Mouse (Mus musculus): ENCODE measurements at regions not wholly inside any gene's neighbourhood (a gene's known extent, or its start where the extent isn't known, plus 50 kb on each side); places are given as distances from the start of the nearest gene placed in this dataset.

DNA sequence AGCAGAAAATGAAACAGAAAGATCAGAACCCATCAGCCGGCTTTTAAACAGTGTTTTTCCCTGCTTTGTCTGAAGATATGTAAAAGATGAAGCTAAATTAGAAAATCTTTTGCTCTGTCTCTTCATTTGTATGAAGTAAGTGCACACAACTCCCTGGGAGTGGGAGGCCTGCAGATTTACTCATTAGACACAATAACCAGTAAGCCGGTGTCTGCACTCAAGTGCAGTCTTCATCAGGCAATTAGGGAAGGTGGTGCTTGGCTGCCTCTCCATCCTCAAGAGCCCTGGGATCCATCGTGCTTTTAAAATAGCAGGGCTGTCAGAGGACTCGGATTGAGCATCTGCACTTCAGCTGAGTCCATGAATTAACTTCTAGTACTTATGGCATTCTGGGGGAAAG is 945.1 kb downstream of the Slc4a3 start:
- no peak for DNase-seq (ENCODE audit: low spot score in 2 of 2)

DNA sequence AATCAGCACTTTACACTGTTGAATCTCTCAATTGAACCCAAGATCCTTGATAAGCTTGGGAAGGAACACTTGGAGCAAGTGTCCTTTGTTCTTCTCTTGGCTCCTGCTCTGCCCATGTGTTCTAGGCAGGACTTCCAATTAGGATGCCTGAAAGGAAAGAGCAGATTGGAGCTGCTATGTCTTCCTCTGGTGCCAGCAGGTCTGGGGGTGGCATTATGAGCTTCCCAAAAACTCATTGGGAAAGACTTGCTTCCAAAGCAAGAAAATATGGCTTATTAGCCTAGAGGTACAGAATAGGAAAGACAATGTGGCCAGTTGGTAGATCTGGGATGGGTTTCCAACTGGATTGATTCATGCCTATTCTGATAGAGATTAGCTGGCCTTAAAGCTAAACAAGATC is 959.1 kb downstream of the Slc4a3 start:
- DNase-seq (ENCODE audit: low spot score in 2 of 2), result no peak

DNA sequence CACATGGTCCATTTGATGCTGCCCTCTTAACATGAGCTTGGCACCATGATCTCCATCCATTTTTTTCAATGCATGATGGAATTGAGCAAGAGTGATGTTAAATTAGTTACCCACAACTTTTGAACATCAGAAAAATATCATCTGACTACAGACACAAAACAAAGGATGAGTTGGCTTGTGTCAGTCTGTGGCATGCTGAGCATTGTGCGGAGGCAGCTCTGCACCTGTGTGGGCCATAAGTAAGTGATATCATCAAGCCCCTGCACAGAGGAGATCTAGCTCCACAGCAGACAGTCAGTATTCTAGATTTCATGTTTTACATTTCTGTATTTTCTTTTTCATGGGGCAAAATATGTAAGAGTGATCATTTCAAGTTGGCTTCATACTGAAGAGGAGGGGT is 962.8 kb downstream of the Slc4a3 start:
- DNase-seq (ENCODE audit: low spot score in 2 of 2), result no peak

DNA sequence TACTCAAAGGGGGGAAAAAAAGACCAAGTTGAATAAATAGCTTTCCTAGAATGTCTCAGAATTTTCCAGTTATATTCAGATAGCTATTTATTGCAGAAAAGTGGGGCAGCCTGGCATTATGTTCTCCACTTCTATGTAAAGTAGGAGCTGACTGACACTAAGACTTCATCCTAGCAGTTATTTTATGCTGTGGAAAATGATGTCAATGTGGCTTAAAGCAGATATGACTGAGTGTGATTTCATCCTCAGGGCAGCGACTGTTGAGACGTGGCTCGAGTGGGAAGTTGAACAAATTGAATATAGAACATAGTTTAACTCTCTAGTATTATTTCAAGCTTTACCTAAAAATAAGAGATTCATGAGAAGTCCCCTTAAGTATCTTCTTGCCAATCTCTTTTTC is 963.4 kb downstream of the Slc4a3 start:
- DNase-seq (ENCODE audit: low spot score in 2 of 2), result no peak

DNA sequence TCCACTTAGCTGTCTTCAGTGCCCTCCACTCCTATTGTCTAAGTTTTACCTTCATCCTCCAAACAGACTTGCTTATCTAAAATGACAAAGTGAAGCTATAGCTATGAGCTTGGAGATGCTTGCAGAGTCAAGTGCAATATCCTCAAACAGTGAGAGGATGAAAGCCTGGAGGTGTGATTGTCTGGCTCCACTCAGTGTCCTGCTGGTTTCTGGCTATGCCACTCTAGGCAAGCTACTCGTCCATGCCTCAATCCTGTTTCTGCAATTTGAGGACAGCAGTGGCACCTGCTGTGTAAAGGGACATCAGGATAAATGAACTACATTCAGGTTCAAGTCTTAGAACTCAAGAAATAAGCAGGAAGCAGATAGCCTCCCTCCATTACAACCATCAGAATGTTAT is 966.1 kb downstream of the Slc4a3 start:
- DNase-seq (ENCODE audit: low spot score in 2 of 2), result no peak

DNA sequence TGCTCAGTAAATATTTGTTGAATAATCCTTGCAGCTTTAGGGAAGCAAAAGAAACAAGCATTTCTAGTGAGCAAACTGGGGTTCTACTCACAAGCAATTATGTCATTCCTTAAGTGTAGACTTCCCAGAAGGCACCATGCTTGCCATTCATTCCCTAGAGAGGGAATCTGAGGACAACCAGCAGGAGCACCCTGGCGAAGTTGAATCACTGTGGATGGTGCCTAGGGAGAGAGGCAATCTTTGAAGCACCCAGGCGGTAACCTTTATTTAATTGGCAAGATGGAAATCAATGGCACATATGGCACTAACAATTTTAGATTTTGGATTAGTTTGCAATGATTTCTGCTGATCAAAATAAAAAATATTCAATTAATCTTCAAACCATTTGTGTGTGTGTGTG is 967.4 kb downstream of the Slc4a3 start:
- DNase-seq (ENCODE audit: low spot score in 2 of 2), result no peak

DNA sequence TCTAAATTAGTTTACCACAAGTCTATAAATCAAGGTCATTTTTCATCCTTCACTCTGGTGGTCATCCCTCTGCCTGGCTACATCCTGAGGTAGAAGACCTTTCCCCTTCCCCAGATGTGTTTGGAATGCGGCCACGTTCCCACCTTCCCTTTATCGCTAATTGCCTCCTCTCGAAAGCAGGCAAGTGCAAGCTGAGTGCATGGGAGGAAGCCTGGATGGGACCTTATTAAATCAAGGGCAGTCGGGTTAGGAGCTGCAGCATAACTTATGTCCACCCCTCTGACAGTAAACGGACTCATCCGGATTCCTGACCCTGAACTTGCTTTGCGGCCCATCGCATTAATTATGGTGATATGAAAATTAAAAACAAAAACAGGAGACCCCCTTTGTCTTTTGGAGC is 983.5 kb downstream of the Slc4a3 start:
- no peak for DNase-seq (ENCODE audit: low spot score in 2 of 2)

DNA sequence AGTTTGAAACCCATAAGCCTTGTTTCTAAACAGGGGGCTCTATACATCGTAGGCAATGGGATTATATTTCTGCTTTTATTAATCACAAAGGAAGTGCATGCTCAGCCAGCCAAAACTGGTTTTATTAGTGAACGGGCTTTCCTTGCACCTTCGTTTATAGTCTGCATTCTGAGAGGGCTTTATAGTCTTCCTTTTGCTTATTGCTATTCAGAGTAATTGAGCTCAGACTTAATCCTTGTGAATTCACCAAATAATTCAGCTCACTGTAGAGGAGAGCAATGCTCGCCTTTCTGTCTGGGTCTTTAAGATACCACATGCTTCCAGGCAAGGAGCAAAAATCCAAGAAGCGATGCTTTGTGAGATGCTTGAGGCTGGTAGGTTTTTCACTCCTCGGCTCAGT is 984.3 kb downstream of the Slc4a3 start:
- DNase-seq (ENCODE audit: low spot score in 2 of 2), result no peak

DNA sequence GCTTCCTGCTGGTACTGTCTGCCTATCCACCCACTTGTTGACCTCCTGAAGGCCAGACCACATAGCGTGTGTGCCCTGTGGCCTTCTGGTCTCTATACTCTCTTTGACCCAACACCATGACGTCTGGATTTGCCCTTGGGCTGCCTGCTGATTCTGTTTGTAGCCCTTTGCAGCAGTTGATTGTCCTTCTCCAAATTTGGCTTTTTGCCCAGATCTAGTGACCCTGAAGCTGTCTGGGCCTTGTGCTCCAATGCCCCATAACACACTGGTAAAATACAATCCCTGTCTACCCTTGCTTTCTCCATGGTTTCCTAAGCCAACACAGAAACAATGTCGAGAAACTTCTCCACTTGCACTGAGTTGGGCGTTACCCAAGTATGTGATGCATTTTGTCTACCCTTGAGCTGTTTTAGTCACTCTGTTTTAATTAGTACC is 979.3 kb downstream of the Epha4 start:
- no peak for DNase-seq (ENCODE audit: low spot score in 2 of 2)

DNA sequence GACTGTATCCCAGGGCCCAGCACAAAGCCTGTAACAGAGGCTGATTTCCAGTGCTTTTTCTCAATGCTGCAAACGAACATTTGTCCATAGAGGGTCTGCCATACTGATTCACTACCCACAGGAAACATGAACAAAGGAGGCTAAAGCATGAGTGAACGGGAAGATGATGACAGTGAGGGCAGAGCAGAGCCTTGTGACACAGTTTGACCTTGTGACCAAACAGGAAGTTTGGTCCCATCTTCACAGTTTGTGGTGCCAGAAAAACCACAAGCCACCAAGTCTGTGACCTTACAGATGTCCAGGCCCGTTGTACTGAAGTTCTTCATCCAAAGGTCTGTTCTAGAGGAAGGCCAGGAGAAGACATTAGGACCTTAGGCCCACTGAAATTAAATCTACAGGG is 974.4 kb downstream of the Epha4 start:
- DNase-seq (ENCODE audit: low spot score in 2 of 2), result no peak

DNA sequence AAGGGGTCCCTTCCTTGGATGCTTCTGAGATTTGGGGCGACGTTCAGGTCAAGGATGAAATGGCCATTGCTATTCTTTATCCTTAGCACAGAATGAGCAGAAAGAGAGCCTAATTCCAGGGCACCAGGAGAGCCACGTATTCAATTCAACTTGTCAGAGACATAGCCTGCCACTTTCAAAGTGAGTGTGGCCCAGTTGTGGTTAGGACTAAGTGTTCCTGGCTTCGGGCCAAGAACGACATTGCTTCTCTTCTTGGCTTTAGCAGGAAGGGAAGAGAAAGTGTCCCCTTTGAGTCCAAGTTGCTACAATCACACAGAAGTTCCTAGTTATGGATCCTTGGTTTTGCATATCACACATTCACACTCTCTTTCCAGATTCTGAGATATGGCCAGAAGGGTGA is 964.0 kb downstream of the Epha4 start:
- no peak for DNase-seq (ENCODE audit: low spot score in 2 of 2)

DNA sequence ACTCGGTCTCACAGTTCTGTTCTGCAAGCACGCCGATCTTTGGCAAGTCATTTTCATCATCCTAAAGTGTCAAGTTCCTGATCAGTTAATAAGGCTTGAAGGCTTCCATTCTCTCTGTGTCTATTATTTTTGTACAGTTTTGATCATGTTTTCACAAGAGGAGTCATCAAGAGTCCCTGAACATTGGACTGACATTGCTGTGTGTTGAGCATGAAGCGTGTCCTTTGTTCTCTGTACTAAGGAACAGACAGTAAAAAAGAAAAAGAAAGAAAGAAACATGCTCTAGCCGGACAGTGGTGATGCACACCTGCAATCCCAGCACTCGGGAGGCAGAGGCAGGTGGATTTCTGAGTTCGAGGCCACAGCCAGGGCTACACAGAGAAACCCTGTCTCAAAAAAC is 955.4 kb downstream of the Epha4 start:
- DNase-seq (ENCODE audit: low spot score in 2 of 2), result no peak

DNA sequence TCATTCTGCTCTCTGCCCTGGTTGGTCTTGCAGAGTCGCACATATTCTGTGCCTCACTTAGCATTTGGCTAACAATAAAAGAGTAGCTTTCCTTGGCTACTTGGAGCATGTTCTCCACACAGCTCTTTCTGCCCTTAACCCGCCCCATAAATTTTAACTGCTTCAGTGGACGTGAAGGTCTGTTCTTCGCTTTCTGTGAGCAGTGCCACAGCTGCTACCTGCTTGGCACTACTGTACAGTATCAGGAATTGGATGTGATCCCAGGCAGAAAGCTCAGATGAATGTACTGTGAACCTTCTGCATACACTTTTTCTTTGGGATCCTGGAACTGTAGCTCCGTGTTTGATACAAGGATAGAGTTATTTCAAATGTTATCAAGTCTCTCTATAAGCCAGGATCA is 939.4 kb downstream of the Epha4 start:
- peak in 1 of 2 experiments; percentile 33 for DNase-seq (ENCODE audit: low spot score in 2 of 2)

DNA sequence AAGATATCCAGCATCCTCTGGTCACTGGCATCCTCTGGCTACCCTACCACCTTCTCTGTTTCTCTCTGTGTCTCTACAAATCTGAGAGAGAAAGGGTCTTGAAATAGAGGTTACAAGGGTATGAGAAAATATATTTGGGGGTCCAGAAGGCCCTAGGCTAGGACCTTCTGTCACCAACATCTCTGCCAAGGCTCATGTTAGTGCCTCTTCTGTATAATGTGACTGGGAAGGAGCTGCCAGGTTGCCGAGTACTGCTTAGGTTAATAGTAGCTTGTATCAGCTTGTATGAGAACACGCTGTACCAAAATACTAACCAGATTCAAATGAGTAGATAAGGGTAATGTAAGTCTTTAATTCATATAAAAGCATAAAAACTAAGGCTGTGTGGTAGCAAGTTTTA is 929.0 kb downstream of the Epha4 start:
- DNase-seq (ENCODE audit: low spot score in 2 of 2), result no peak

DNA sequence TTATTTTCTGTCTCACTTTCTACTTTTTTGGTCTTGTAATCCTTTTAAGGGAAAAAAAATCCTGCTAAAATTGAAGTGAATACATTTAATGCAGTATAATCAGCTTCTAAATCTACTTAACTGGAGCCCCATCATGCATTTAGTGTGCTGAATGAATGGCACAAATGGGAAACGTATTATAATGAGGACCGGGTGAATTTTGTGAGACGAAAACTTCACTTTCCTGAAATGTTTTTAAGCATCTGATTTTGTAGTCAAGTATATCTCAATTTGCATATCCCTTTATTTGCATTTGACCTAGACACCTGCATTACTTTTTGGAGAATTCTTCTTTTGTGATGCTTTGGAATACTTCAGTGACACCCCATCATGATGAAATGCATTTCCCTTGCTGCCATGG is 889.1 kb downstream of the Epha4 start:
- DNase-seq (ENCODE audit: low spot score in 2 of 2), result no peak

DNA sequence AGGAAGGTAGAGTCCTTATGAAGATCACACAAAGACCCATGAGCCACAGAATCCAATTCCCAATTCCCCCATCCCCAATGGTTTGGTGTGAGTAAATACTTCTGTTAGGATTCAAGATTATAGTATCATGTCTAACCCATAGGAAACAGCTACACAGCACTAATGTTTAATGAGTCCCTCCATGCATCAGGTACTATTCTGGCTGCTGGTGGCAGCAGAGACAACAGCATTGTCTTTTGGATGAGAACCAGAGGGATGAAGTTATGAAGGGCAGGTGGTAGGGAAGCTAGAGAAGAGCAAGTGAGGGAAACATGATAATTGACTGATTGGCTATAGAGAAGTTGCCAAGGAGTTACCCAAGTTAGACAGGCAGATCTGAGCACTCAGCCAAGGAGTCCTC is 885.0 kb downstream of the Epha4 start:
- no peak for DNase-seq (ENCODE audit: low spot score in 2 of 2)

DNA sequence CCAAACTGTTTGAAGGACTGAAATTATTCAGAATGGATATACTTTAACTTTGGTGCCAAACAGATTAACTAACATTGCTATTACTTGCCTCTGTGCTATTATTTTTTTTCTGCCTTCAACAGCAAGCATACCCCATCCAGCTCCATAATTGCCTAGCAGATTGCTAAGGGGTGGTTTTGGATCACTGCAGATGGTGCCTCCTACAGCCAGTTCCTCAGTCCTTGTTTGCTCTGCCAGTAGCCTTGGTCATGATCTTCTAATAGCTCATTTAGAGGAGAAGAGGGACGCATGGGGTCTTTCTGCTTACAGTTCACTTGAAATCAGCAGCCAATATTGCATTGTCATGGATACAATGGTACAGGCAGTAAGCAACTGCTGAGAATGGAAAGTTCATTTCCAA is 880.8 kb downstream of the Epha4 start:
- DNase-seq (ENCODE audit: low spot score in 2 of 2), result no peak

DNA sequence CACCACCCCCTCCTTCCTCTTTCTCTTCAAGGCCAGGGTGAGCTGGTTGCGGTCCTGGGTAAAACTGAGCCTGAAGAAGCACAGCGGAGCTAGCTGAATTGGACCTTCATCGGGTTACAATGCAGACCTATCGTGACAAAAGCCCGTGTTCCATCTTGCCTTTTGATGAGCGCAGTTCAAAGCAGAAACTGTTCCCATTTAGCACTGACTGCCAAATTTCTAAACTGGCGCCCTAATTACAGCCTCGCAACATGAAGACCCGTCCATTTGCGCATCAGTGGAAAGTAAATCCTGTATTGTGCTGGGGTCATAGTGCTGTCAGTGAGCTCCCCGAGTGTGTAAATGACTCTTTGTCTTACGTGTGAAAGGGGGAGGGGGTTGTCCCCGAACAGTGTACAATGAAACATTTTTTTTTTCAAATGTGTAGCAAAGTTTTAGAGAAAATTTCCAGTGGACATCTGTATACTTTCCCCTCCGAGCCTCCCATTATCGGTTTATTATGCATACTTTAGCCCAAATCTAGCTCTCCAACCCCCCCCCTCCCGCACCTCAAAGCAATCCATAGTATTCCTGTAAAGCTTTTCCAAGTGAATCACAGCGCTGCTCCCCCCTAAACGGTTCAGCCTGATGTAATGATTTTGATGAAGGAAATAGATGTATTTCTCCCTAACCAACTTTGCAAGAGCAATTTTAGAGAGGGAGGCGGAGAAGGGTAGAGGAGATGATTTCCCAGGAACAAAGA is 877.4 kb downstream of the Epha4 start:
- no peak for DNase-seq (ENCODE audit: low spot score in 2 of 2)

DNA sequence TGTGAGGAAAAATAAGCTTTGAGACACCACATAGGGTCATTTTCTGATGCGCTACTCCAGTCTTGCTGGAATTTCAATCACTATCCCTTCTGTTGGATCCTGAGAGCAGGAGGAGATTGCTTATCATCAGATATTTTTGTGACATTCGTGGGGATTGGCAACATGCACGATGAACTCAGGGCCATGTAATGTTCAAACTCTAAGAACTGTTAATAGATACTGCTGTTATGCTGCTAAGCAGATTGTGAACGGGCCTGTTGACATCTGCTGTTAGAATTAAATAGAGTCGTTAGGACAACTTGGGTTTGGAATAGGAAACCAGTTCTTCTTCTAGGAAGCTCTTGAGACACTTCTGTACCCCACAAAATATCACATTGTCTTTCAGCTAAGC is 876.9 kb downstream of the Epha4 start:
- no peak for DNase-seq (ENCODE audit: low spot score in 2 of 2)

DNA sequence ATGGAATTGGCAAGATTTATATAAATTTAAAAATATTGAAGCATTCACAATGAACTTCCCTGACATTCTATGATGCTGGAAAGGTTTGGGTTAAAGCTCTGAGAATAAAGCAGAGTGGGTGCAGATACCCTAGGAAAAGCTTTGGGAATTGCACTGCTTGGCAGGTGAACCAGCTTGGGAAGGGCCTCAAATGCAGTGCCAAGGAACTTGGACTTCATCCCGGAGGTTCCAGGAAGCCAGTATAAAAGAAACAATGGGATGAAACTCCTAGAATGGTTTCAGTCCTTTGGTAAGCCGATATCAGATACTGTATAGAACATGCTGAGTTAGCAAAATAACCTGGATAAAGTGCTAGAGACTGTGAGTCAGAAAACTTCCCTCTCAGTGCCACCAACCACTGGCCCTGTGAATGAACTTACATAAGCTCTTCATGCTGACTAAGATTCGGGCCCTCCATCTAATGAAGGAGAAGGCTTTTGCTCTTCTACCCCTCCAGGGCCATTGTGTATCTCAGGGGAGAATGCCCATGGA is 873.6 kb downstream of the Epha4 start:
- DNase-seq (ENCODE audit: low spot score in 2 of 2), result no peak

DNA sequence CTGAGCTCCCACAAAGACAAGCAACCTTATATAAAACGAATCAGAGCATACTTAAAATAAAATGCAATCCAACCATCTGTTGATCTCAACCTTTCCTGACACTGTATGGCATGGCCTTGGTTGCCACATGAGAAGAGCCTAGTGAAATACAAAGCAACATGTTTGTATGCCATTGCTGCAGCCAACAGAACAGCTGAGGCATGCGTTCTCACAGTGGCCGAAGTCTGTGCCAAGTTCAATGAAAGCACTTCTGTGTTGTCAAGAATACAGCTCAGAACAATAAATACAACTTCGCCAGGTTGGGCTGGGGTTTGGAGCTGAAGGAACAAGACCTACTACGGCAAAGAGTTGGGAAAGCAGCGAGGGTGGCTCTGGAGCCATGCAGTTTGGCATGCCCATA is 872.2 kb downstream of the Epha4 start:
- no peak for DNase-seq (ENCODE audit: low spot score in 2 of 2)

DNA sequence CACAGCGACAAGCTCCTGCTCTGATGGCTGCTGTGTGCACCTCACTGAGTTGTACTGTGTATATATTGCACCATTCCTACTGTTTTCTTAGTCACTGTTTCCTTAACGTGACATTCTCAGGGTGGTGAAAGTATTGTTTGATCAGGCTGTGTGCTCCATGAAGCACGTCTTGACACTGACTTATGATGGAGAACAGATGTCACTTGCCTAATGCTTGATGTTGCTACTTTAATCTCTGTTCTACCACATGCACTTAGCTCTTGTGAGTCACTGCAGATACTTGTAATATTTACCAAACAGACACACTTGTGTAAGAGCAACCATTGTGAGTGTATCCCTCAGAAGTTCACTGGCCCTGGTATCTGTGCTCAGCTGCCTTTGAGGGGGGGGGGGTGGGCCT is 870.0 kb downstream of the Epha4 start:
- no peak for DNase-seq (ENCODE audit: low spot score in 2 of 2)

DNA sequence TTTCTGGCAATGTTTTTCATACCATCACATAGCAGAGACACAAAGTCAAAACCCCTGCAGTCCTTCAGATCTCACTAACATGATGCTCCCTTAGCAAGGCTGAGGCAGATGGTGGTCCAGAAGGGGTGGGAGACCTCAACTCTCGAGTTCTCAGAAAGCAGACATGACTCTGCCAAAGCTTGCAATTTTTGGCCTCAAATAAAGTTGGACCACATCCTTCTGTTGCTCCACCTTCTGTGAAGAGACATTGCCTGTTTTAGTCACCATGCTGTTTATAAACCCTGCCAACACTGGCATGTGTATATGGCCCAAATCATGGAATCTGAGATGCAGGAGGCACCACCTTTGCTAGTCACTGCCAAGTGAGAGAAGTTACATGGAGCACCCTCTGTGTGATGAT is 860.1 kb downstream of the Epha4 start:
- no peak for DNase-seq (ENCODE audit: low spot score in 2 of 2)

DNA sequence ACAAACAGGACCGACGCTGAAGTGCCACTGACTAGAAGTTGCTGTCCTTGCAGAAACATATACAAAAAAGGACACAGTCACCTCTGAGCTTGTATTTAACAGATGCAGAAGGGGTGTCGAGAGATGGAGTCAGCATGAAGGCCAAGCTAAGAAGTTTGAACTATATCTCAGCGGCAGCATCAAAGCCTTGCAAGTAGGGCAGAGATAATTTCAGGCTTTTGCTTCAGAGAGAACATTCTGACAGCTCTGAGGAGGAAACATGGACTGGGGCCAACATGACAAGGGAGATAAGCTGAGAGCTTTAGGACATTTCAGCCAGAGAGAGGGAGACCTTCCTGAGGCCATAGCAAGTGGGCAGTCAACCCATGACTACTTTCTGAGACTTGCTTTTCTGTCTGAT is 856.7 kb downstream of the Epha4 start:
- DNase-seq (ENCODE audit: low spot score in 2 of 2), result no peak

All from cerebellum, postnatal 4 days (tissue).